Mouse (Mus musculus) mouse trophoblast stem cell (cell line): ENCODE data around the gene Itgb2l.
"Not testable (repeated sequence)": the region's sequence is repeated elsewhere in the genome, so short reads cannot be mapped to it uniquely, and the experiment has no call there.

Experiments
- in situ Hi-C, 2 experiments: fragments of 300-500 bp; cut with MseI, MboI; formaldehyde crosslinking; loops; 2 replicates in 1 of 2; 3 replicates in 1 of 2; pipeline ENCODE4 v1.15.1; 2025

The Itgb2l gene

DNA sequence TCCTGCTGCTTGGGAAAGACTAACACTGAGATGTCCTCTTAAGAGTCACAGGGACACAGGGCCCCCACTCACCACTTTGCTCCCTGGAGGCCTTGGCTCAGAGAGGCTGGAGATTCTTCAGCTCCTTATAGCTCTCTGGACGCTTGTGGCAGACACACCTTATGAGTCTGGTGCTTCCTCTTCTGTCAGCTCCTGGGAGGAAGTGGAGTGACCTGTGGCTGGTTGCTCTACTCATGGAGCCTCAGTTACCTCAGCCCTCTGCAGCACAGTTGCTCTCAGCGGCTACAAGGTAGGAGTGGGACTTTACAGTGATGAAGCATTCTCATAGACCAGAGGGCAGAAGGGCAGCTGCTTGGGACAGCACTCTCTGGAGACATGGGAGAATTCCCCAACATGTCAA is at the start of gene Itgb2l:
Gene Itgb2l, minus strand, starts transcription at position 152 of the 400 bp plus-strand sequence.
- in situ Hi-C loops = no loop called here

DNA sequence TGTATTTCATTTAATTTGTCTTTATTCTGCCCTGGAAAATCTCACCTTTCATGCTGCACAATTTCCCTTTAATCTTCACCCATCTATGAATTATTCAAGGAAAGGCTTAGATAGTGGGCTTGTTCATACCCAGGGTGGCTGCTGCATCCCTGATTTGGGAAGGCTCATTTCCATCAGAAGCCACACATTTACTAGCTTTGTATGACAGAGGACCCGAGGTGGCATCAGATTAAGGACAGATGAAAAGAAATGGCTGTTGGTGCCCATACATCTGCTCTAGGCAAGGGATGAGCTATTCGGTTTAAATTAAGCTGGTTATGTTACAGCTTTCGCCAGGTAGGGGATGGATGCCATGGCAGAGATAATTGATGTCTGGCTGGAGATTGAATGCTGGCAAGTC is 48.1 kb upstream of the Itgb2l start:
- in situ Hi-C loops = no loop called here

DNA sequence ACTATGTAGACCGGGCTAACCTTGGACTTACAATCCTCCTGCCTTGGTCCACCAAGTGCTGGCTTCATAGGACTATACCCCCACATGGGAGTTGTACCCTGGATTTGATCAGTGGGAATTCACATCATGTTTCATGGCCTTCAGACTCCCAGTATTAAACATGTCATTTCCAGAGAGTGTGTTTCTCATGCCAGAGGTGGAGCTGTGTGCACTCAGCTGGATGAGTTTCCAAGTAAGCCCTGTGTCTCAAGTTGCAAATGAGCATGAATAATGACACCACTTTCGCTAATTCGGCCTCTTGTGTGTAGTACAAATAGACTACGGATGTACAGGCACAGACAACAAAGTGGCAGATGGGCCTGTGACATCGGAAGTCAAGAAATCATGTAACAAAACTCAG is 44.6 kb upstream of the Itgb2l start:
- in situ Hi-C loops = no loop called here

DNA sequence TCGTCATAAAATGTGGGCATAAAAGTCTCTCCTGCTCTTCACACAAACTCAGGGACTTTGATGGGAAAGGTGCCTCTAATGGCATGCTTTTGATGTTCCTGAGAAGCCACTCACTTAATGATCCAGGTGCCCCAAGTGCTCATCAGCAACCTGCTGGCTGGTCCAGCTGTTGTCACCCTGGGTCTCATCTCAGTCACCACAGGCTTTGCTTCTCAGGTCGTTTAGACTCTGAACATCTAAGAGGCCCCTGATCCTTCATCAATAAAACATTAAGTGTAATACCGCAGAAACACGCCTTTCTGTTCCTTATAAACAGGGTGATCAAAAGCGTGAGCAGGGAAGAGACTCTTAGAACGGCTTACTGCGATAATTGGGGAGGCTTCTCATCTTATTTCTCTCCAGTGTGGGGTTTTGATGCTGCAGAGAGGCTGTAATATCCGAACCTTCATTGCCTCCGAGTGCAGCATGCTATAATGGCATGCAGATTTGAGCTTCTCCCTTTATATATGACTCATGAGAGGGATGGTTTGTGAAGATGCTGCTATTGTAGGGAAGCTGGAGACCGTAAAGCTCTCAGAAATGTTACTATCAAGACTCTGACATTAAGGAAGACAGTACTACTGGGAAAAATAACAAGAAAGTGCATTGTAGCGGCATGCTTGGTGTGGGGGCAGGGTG is 43.7 kb upstream of the Itgb2l start:
- in situ Hi-C loops = no loop called here

DNA sequence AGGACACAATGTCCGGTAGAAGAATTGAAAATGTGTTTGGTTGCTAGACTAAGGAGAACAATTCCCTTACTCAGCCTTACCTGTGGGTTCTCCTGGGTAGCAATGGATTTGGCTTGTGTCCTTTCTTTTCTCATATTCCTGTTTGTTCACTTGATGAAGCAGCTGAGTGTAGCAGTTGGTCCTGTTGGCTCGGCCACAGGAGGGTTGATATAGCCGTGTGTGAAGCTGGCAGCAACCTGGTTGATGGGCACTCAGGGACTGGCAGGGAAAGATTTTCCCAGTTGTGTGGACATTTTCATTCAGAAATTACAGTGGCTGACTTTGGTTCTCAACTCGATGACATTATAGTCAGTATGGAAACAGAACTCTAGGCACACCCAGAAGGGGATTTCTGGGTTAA is 38.4 kb upstream of the Itgb2l start:
- in situ Hi-C loops = no loop called here

GRCm38 (mm10) chr16:96474185-96474584 is 30.8 kb upstream of the Itgb2l start:
- in situ Hi-C loops = loop anchor here in 1 of 2 experiments (10.0 kb wide), 1 partner anchor 131 kb away; no protein-coding TSS in a partner anchor

DNA sequence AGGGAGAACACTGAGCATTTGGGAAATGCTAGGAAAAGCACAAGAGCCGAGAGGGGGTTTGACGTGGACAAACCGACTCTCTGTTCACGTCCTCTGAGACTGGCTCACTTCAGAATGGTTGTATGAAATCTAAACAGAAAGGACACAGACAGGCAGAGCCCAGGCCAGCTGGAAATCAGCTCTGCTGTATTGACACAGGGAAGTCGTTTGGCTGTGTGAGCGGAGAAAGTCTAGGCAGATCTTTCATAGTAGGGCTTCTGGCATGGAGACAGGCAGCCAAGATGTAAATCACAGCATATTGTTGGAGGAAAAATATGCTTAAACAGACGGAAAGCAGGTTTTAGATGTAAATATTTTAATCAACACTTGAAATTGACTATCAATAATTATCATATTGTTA is 29.4 kb upstream of the Itgb2l start:
- in situ Hi-C loops = loop anchor here in 1 of 2 experiments (10.0 kb wide), 1 partner anchor 132 kb away; no protein-coding TSS in a partner anchor

GRCm38 (mm10) chr16:96472361-96472760 is 28.9 kb upstream of the Itgb2l start:
- in situ Hi-C loops = loop anchor here in 1 of 2 experiments (10.0 kb wide), 1 partner anchor 132 kb away; no protein-coding TSS in a partner anchor

DNA sequence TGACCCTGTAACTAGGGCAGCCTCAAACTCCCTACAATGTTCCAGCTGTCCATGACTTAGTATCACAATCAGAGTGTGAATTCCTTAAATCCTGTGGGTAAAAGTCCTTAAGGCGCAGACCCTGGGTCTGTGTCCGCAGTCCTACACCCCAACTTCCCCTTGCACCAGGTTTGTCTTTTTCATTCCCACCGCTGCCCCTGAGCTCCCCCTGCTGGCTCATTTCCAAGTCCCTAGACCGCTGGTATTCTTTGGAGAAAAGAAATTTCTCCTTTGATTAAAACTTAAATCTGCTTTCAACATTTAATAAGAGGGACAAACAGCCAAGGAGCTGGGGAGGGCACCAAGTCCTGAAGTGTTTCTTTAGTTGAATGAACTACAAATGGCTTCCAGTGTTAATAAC is 26.2 kb upstream of the Itgb2l start:
- in situ Hi-C loops = loop anchor here (5.0 to 10.0 kb wide), 4 partner anchors 115 to 203 kb away; no protein-coding TSS in a partner anchor

- in situ Hi-C loops = loop anchor here (5.0 to 10.0 kb wide), 4 partner anchors 114 to 204 kb away; no protein-coding TSS in a partner anchor
These were observed 25.3 kb upstream of the Itgb2l start for GRCm38 (mm10) chr16:96468698-96469097.

- in situ Hi-C loops = loop anchor here (5.0 to 10.0 kb wide), 4 partner anchors 113 to 204 kb away; no protein-coding TSS in a partner anchor
These were observed 24.6 kb upstream of the Itgb2l start for GRCm38 (mm10) chr16:96468011-96468410.

DNA sequence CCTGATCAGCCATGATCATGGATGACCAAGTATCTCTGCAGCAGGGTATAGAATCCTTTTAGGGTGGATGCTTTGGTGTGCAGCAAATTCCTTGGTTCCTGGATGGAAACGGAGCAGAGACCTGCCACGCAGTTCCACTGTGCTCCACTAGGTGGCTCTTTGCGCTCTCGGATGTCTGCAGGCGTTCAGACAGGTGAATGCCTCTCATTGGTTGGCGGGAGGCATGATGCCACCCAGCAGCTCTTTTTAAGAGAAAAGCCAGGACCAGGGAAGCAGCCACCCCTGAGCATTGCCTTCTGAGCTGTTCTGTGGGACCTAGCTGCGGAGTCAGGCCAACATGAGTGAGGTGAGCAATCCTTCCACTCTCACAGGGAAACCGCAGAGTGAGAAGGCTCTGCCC is 24.0 kb upstream of the Itgb2l start, which contains the start of gene Pcp4:
Gene Pcp4, plus strand, starts transcription at position 162 of the 400 bp plus-strand sequence.
- in situ Hi-C loops = loop anchor here (5.0 to 10.0 kb wide), 4 partner anchors 113 to 205 kb away; no protein-coding TSS in a partner anchor

DNA sequence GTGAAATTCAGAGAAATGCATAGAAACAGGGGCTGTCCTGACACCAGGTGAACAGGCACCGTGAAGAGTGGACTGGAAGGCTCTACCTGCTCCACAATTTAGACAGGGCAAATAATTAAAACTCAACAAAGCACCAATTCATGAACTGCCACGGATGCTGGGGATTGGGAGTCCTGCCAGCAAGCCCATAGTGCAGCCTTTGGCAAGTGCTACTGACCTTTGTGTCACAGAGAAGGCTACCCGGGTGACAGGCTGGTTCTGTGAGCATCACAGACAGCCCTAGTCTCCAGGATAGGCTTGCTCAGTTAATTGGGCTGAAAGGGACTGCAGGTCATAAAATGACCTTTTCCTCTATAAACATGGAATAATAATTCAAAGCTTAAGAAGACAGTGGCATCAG is 17.4 kb upstream of the Itgb2l start:
- in situ Hi-C loops = loop anchor here (10.0 kb wide), 3 partner anchors 106 to 204 kb away; no protein-coding TSS in a partner anchor

DNA sequence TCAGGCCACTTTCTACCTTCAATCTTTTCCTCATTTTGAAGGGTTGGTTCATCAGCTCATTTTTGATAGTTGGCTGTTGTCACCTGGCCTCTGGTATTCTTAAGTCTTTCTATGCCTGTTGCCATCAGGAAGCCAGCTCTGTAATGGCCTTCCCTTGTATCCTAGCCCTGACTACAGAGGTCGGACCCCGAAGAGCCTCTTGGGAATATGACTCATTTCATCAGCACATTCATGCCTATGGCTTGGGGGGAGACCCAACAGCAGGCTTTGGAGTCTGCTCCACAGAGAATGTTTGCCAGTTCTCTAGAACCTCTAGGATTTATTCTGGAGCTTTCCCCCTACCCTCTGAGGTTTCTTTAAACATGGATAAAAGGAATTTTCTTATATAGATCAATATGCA is 15.9 kb upstream of the Itgb2l start:
- in situ Hi-C loops = no loop called here

DNA sequence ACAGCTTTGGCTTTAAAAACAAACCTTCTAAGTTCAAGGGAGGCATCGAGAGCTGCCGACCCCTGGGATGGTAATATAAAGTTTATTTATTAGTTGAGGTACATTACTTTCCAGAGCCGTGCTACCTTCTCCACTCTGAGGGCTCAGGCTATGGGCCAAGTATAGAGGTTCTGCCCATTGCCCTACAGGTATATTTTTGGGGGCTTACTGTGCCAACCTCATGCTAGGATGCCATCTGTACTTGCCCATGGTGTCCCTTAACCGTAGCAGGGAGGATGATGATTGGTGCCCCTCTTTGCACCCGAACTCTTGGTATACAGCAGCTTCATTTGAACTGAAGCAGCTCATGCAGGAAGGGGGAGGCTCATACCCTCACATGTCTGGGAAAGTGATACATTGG is 14.2 kb upstream of the Itgb2l start:
- in situ Hi-C loops = no loop called here

DNA sequence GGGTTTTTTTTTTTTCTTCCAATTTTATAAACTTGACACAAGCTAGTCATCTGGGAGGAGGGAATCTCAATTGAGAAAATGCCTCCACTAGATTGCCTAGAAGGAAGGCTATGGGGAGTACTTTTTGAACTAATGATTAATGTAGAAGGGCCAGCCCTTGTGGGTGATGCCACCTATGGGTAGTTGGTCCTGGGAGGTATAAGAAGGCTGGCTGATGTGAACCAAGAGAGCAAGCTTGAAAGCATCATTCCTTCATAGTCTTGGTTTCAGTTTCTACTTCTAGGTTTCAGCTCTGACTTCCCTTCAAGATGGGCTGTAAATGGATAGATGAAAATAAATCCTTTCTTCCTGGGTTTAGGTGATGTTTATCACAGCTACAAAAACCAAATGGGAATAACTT is 10.7 kb upstream of the Itgb2l start:
- in situ Hi-C loops = no loop called here

DNA sequence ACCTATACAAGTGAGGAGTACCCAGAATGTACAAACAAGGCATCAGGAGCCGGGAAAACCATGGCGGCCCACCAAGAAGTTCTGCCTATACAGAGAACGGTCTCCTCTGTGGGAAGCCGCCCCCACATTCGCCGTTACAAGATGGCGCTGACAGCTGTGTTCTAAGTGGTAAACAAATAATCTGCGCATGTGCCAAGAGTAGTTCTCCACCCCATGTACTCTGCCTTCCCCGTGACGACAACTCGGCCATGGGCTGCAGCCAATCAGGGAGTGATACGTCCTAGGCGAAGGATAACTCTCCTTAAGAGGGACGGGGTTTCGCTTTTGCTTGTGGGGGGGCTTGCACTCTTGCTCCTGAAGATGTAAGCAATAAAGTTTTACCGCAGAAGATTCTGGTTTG is 7.5 kb upstream of the Itgb2l start:
- in situ Hi-C loops = not testable (repeated sequence)

DNA sequence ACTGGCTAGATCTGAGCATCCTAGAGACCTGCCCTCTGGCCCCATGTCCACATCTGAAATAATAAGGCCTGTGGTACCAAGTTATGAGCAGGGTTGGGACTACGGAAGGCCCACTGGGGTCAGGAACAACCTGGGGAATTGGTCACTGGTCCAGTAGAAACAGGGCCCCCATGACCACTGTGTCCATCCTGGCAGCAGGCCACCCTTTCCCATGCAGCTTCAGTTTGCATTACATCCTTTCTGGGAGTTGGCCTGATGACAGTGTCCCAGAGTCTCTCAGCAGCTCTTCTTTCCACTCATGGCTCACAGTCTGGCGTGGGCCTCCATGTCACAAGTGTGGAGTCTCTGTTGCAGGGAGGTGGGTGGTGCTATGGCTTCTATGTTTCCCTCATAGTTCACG is 1.6 kb downstream of the Itgb2l start:
- in situ Hi-C loops = no loop called here

GRCm38 (mm10) chr16:96440871-96441270 is 2.5 kb downstream of the Itgb2l start:
- in situ Hi-C loops = no loop called here

- in situ Hi-C loops = no loop called here
These were observed 3.7 kb downstream of the Itgb2l start for GRCm38 (mm10) chr16:96439682-96440081.

- in situ Hi-C loops = no loop called here
These were observed 4.5 kb downstream of the Itgb2l start for GRCm38 (mm10) chr16:96438946-96439345.

DNA sequence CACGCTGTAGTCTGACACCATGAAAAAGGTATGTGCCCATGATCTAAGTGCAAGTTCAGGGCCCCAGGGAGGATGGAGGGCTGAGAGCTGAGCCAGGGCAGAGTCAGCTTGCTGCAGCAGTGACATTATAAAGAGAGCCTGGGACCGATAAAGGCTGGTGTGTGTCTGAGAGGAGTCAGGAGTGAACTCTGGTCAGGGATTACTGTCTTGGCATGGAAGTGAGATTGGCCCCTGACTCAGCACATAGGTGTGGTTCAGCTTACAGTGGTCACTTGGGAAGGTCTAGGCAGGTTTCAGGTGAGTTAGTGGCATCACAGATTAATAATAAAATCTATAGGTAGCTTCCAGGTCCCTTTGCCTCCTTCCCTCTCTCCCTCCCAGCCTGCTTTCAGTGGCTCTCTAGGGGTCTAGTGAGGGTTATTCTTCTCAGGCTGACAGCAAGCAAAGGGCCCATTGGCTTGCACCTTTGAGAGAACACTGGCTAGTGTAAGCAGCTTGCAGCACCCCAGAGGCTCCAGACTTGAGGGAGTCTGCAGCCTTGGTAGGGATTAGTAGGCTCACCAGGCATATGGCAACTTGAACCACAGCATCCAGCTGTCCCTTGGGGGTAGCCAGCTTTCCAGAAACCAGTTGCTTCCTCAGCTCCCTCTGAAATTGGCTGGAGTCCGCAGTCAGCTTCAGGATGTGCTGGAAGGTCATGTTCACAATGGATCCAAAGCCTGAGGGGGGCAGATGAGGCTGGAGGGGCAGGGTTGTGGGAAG is 9.2 kb downstream of the Itgb2l start:
- in situ Hi-C loops = no loop called here
